Mouse (Mus musculus): ENCODE data around the gene Laptm5.

DNA sequence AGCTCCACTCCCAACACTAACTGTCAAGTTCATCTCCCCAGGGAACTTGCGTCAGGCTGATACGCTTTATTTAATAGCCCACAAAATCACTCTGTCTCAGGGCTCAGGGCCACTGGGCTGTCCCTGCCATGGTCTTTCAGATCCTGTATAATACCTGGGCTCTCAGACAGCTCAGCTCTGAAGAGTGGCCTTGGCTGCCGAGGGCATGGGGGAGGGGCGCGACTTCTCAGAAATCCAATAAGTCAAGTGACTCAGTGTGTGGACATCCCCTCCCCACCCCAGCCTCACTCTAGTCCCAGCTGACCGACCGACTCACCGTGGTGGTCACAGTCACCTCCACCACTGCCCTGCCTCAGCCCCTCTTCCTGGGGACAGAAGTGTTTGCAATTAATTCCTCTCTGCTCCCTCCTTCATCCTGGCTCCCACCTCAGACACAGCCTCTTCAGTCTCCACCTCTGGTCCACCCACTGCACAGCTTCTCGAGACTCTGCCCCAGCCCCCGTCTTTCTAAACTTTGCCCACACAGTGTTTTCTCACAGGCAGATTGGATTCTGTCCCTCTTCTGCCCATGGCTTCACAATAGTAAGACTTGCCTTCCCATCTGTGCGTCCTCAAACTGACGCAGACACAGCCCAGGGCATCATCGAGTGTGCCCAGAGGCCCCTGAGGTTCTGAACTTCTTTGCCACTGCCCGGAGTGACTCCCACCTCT is 36.8 kb upstream of the Laptm5 start:
- no peak for TF ChIP-seq CTCF (IDR thresholded peaks at IDR 0.05; ENCODE audit: borderline replicate concordance, extremely low read depth, insufficient read depth, insufficient read length)
- TF ChIP-seq POLR2A (IDR thresholded peaks at IDR 0.05; ENCODE audit: borderline replicate concordance, extremely low read depth, insufficient read depth, insufficient read length, poor library complexity, severe bottlenecking): no peak

All from brain, embryonic 14.5 days (tissue).